Mouse (Mus musculus) intestine, embryonic 15.5 days (tissue): ENCODE measurements at regions not wholly inside any gene's neighbourhood (a gene's known extent, or its start where the extent isn't known, plus 50 kb on each side); places are given as distances from the start of the nearest gene placed in this dataset.
A peak's percentile ranks its signal among the peaks of the same experiment; 100 is the strongest.

ENCODE experiments used
- ATAC-seq: fragments of 200-750 bp; cut with Nextera tagmentation; 2 replicates; pipeline ENCODE4 v1.8.0; 2017; ENCODE audit warnings: moderate TSS enrichment, moderate library complexity
- H3K27ac ChIP-seq: fragments of 300-500 bp; sonication (generic); 2 replicates; pipeline ENCODE4 v1.5.1; 2015; ENCODE audit warnings: mild to moderate bottlenecking, inconsistent platforms
- H3K27me3 ChIP-seq: fragments of 300-500 bp; sonication (generic); replicated peaks from 2 replicates; pipeline ENCODE4 v1.6.1; 2015; ENCODE audit warnings: inconsistent platforms
- H3K36me3 ChIP-seq: fragments of 300-500 bp; sonication (generic); 2 replicates; pipeline ENCODE4 v1.6.1; 2015; ENCODE audit warnings: inconsistent platforms
- H3K4me1 ChIP-seq: fragments of 300-500 bp; sonication (generic); replicated peaks from 2 replicates; pipeline ENCODE4 v1.6.1; 2015; ENCODE audit warnings: inconsistent platforms
- H3K4me2 ChIP-seq: fragments of 300-500 bp; sonication (generic); replicated peaks from 2 replicates; pipeline ENCODE4 v1.6.1; 2015; ENCODE audit warnings: mild to moderate bottlenecking, inconsistent platforms
- H3K4me3 ChIP-seq: fragments of 300-500 bp; sonication (generic); replicated peaks from 2 replicates; pipeline ENCODE4 v1.5.1; 2015; ENCODE audit warnings: inconsistent platforms
- H3K9ac ChIP-seq: fragments of 300-500 bp; sonication (generic); 2 replicates; pipeline ENCODE4 v1.6.1; 2015; ENCODE audit warnings: inconsistent platforms
- H3K9me3 ChIP-seq: fragments of 300-500 bp; sonication (generic); 2 replicates; pipeline ENCODE4 v1.6.1; 2016; ENCODE audit warnings: inconsistent platforms
- WGBS: fragments of 180-500 bp; shearing (Covaris S2); methylation state at CpG from one replicate; pipeline ENCODE4 v1.1.7; 2015; 5-methylcytosine and 5-hydroxymethylcytosine counted together

- 58% methylated on average over 8 of the region's 8 CpGs for WGBS
- Histone ChIP-seq H3K4me2 (no peak overlapping the region), H3K9me3 (no peaks in the 10 kb centered on the region), H3K36me3 (no peaks in the 10 kb centered on the region), H3K9ac (no peak overlapping the region), H3K27me3 (no peaks in the 10 kb centered on the region), H3K27ac (no peak overlapping the region), H3K4me3 (no peak overlapping the region), H3K4me1 (no peaks in the 10 kb centered on the region)
- ATAC-seq: 0 out of 2 replicates have a peak, but pooled peaks have one; percentile 62
These were observed 158.6 kb upstream of the Sesn3 start for GRCm38 (mm10) chr9:14116097-14116840.

DNA sequence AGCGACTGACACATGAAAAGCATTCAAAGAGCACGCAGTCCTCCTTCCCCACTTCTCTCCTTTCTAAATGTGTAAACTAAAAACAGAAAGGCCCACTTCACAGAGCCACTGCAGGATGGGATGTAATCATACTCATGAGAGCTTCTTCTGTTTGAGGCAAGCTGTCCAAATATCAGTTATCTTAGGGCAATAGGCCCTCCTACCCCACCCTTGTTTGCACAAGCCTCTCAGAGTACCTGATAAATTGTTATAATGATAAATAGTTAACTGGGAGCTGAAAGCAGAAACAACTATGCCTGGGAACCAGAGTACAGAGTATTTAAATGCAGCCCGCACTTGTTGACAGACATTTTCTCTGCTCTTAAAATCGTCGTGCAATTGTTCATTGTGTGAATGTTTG, 141.5 kb upstream of the Sesn3 start:
- H3K9me3 ChIP-seq: no peaks in the 10 kb centered on the region
- H3K9ac ChIP-seq: no peak overlapping the region
- peak; percentile 76 for ATAC-seq
- no peaks in the 10 kb centered on the region for H3K27me3 ChIP-seq
- no peak overlapping the region for H3K4me3 ChIP-seq
- H3K4me2 ChIP-seq: no peak overlapping the region
- H3K27ac ChIP-seq: no peak overlapping the region
- WGBS: 41% methylated on average over 5 of the region's 5 CpGs
- H3K4me1 ChIP-seq: no peaks in the 10 kb centered on the region
- no peaks in the 10 kb centered on the region for H3K36me3 ChIP-seq

DNA sequence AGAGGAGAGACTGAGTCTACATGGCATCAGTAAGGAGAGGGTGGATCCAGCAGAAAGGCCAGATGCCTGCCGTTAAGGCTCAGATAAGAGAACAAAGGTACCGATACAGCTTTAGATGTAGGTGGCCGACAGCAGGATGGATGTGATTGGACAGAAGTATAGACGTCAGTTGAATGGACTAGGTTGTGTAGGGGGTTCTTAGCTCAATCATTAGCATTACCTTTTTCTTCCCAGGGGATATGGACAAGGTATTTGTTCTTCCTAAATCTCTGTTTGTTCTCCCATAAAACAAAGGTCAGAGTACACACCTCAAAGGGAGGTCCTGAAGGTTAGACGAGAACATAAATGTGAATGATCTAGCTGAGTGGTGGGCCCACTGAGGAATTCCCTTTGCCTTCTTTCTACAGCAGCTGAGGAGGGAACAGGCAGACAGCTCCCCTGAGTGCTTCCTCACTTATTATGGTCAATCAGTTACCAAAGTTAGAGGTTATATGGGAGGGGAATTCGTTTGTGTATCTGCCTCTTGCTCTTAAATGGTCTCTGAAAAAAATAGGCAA, 139.9 kb upstream of the Sesn3 start:
- Histone ChIP-seq H3K27ac (no peak overlapping the region), H3K4me3 (no peak overlapping the region), H3K4me1 (no peaks in the 10 kb centered on the region), H3K4me2 (no peak overlapping the region), H3K9ac (no peak overlapping the region), H3K36me3 (no peaks in the 10 kb centered on the region), H3K27me3 (no peaks in the 10 kb centered on the region), H3K9me3 (no peaks in the 10 kb centered on the region)
- WGBS: 62% methylated on average over 6 of the region's 6 CpGs
- peak; percentile 89 for ATAC-seq

DNA sequence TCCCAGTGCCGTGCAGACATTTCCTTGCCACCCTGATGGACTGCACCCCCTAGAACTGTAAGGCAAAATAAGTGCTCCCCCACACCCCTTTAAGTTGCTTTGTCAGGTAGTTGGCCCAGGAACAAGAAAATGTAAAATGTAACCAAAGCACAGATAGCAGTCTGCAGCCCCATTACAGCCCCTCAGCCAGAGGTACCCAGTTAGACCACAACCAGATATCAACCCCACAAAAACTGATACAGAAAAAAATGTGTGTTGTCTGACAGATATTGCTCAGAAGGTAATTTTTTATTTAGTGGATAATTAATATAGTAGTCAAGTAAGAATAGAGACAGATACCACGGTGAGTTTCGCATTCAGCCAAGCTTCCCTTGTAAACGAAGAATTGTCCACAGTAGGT, 133.5 kb upstream of the Sesn3 start:
- Histone ChIP-seq H3K4me1 (no peaks in the 10 kb centered on the region), H3K4me2 (no peak overlapping the region), H3K36me3 (no peaks in the 10 kb centered on the region), H3K4me3 (no peak overlapping the region), H3K9ac (no peak overlapping the region), H3K27ac (no peak overlapping the region), H3K27me3 (no peaks in the 10 kb centered on the region), H3K9me3 (no peaks in the 10 kb centered on the region)
- ATAC-seq: no peak
- WGBS: 94% methylated on average over 4 of the region's 4 CpGs

- WGBS: 32% methylated on average over 2 of the region's 2 CpGs
- H3K4me1 ChIP-seq: no peaks in the 10 kb centered on the region
- no peaks in the 10 kb centered on the region for H3K27me3 ChIP-seq
- no peak overlapping the region for H3K4me2 ChIP-seq
- no peaks in the 10 kb centered on the region for H3K36me3 ChIP-seq
- H3K9ac ChIP-seq: no peak overlapping the region
- H3K27ac ChIP-seq: no peak overlapping the region
- H3K9me3 ChIP-seq: no peaks in the 10 kb centered on the region
- no peak overlapping the region for H3K4me3 ChIP-seq
- no peak for ATAC-seq
These were observed 130.9 kb upstream of the Sesn3 start for GRCm38 (mm10) chr9:14143988-14144387.

- Histone ChIP-seq H3K9me3 (no peaks in the 10 kb centered on the region), H3K27me3 (no peaks in the 10 kb centered on the region), H3K4me2 (no peak overlapping the region), H3K4me3 (no peak overlapping the region), H3K27ac (no peak overlapping the region), H3K36me3 (no peaks in the 10 kb centered on the region), H3K4me1 (no peaks in the 10 kb centered on the region), H3K9ac (no peak overlapping the region)
- 90% methylated on average over 7 of the region's 7 CpGs for WGBS
- no peak for ATAC-seq
These were observed 127.8 kb upstream of the Sesn3 start for GRCm38 (mm10) chr9:14147088-14147487.

DNA sequence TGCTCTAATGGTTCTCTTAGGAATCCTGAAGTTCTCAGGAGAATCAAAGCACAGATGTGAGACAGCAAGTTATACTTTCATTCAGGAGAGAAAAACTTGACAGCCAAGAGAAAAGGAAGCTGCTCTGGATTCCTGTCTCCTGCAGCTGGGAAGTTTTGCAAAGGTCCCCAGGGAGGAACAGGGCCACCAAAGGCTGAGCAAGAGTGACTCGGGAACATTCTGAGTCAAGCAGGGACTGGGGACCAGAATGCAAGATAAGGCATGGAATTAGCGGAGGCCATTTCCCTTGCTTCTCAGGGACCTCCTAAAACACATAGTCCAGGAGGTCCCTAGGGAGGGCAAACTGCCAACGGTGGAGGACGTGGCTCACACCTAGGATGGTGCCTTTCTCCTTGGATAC, 127.1 kb upstream of the Sesn3 start:
- H3K36me3 ChIP-seq: no peaks in the 10 kb centered on the region
- no peak overlapping the region for H3K4me3 ChIP-seq
- ATAC-seq: no peak
- no peak overlapping the region for H3K27ac ChIP-seq
- no peaks in the 10 kb centered on the region for H3K4me1 ChIP-seq
- no peaks in the 10 kb centered on the region for H3K27me3 ChIP-seq
- no peaks in the 10 kb centered on the region for H3K9me3 ChIP-seq
- H3K4me2 ChIP-seq: no peak overlapping the region
- H3K9ac ChIP-seq: no peak overlapping the region
- WGBS: 69% methylated on average over 4 of the region's 4 CpGs

GRCm38 (mm10) chr9:14150288-14150687, 124.6 kb upstream of the Sesn3 start:
- Histone ChIP-seq H3K9ac (no peak overlapping the region), H3K27me3 (no peaks in the 10 kb centered on the region), H3K27ac (no peak overlapping the region), H3K4me3 (no peak overlapping the region), H3K4me2 (no peak overlapping the region), H3K36me3 (no peaks in the 10 kb centered on the region), H3K9me3 (no peaks in the 10 kb centered on the region), H3K4me1 (no peaks in the 10 kb centered on the region)
- WGBS: 89% methylated on average over 9 of the region's 9 CpGs
- no peak for ATAC-seq

DNA sequence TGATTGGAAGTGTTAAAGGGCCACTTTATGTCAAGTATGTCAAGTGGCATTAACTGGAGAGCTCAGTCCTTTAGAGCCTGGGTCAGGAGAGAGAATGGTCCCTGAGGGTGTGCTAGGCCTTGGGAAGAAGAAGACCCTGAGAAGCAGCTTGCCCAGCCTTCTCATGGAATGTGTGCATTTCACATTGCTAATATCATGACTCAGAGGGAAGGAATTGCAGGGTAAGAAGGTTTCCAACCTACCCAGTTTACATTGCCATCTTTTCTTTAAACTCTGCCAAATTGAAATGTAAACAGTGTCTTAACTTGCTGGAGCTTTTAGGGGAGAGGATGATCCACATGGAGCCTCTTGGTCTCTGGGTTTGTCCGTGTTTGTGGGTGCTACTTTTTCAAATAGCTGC, 117.9 kb upstream of the Sesn3 start:
- H3K4me1 ChIP-seq: no peaks in the 10 kb centered on the region
- H3K4me2 ChIP-seq: no peak overlapping the region
- H3K9ac ChIP-seq: no peak overlapping the region
- WGBS: 33% methylated on average over 1 of the region's 1 CpGs
- no peaks in the 10 kb centered on the region for H3K9me3 ChIP-seq
- no peaks in the 10 kb centered on the region for H3K27me3 ChIP-seq
- H3K36me3 ChIP-seq: no peaks in the 10 kb centered on the region
- H3K27ac ChIP-seq: no peak overlapping the region
- no peak for ATAC-seq
- no peak overlapping the region for H3K4me3 ChIP-seq

GRCm38 (mm10) chr9:14158096-14158837, 116.6 kb upstream of the Sesn3 start:
- Histone ChIP-seq H3K4me3 (no peak overlapping the region), H3K9ac (no peak overlapping the region), H3K27ac (no peak overlapping the region), H3K4me1 (no peaks in the 10 kb centered on the region), H3K36me3 (no peaks in the 10 kb centered on the region), H3K27me3 (no peaks in the 10 kb centered on the region), H3K4me2 (no peak overlapping the region), H3K9me3 (no peaks in the 10 kb centered on the region)
- 44% methylated on average over 9 of the region's 9 CpGs for WGBS
- ATAC-seq: peak; percentile 84

DNA sequence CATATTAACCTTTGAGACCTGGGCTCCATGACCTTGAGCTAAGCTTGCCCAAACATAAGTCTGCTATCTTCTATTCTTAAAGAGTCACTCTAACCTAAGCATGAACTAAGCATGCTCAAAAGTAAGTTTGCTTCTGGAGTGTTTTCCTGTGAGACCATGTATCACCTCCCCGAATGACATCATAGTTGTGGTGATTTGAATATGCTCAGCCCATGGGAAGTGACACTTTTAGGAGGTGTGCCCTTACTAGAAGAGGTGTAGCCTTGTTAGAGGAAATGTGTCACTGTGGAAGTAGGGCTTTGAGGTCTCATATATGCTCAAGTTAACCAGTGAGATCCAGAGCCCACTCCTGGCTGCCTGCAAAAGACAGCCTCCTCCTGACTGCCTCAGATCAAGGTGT, 114.7 kb upstream of the Sesn3 start:
- H3K4me2 ChIP-seq: no peak overlapping the region
- H3K9ac ChIP-seq: no peak overlapping the region
- H3K4me1 ChIP-seq: no peaks in the 10 kb centered on the region
- H3K36me3 ChIP-seq: no peaks in the 10 kb centered on the region
- 91% methylated on average over 1 of the region's 1 CpGs for WGBS
- no peak overlapping the region for H3K27ac ChIP-seq
- no peaks in the 10 kb centered on the region for H3K9me3 ChIP-seq
- H3K27me3 ChIP-seq: no peaks in the 10 kb centered on the region
- ATAC-seq: no peak
- H3K4me3 ChIP-seq: no peak overlapping the region

DNA sequence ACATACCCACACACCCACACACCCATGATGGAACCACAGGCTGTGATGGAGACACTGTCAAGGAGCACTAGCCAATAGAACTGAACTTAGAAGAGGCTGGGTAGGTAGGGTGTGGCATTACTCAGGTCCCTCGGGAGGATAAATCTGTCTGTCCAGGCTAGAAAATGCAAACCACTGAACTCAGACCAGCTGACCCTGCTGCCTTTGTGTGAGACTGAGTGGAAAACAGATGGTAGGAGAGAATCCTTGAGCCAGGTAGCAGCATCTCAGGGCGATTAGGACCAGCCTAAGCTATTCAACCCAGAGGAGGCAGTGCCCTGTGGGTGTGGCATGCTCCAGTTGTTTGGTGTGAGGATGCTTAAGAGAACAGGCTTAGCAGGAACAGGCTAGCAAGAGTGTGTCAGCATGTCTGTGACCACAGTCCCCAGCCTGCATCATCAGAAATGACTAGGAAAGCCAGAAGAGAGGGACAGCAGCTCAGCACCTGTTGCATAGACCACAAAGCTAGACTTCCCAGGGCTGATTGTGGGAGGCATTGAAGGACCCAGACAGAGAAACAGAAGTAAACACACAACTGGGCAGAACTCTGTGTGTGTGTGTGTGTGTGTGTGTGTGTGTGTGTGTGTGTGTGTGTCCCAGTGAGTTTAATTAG, 103.2 kb upstream of the Sesn3 start:
- H3K9ac ChIP-seq: no peak overlapping the region
- H3K4me1 ChIP-seq: peaks cover 26% of the 10 kb centered on the region
- no peak overlapping the region for H3K4me3 ChIP-seq
- no peak overlapping the region for H3K27ac ChIP-seq
- no peaks in the 10 kb centered on the region for H3K9me3 ChIP-seq
- no peak overlapping the region for H3K4me2 ChIP-seq
- WGBS: 63% methylated on average over 2 of the region's 2 CpGs
- H3K27me3 ChIP-seq: no peaks in the 10 kb centered on the region
- no peak for ATAC-seq
- no peaks in the 10 kb centered on the region for H3K36me3 ChIP-seq
